Mouse (Mus musculus) E14TG2a.4 (cell line): ENCODE results near the gene Wtip.

Experiments used
- CTCF ChIP-seq: conservative IDR thresholded peaks from 2 replicates; pipeline ENCODE4 v1.5.1; 2014; ENCODE audit warnings: low read length
- NANOG ChIP-seq: IDR thresholded peaks from 2 replicates; pipeline ENCODE4 v1.6.1; 2014; ENCODE audit warnings: borderline replicate concordance, low read length, mixed read lengths
- POU5F1 ChIP-seq: IDR thresholded peaks from 2 replicates; pipeline ENCODE4 v1.6.1; 2014; ENCODE audit warnings: low read length, borderline replicate concordance

- TF ChIP-seq CTCF (peak; percentile 20; the same call in 1 of the 2 replicates), POU5F1 (no peak), NANOG (no peak)
Measured at GRCm38 (mm10) chr7:34172251-34172650, 39.2 kb upstream of the Wtip start.
